Mouse (Mus musculus): ENCODE measurements around the gene Hpd.

- TF ChIP-seq CTCF (IDR thresholded peaks at IDR 0.05; ENCODE audit: extremely low read depth, insufficient read length, insufficient replicate concordance, low read depth, low read length), result no peak
- no peak for TF ChIP-seq POLR2A (IDR thresholded peaks at IDR 0.05; ENCODE audit: low read depth, low read length)
These were observed 22.7 kb downstream of the Hpd start for GRCm38 (mm10) chr5:123159866-123160265.
